Mouse (Mus musculus): ENCODE data around the gene Bicc1.

The Bicc1 gene

DNA sequence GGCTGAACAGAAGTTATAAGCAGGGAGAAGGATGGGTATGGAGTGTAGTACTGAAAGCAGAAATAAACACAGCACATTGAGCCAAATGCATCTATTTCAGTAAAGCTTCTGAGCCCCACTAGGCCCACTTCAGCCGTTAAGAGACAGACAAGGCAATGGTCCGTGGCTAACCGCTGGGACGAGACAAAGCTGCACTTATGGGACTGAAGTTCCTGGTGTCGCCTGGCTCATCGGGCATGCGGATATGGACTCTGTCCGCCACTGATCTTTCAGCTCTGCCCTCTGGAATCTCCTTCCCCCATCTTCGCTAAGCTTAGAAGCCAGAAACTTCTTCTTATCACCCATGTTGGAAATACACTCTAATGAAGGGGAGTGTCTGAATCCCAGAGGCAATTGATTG is 106.8 kb downstream of the Bicc1 start:
- no peak for DNase-seq (ENCODE audit: low spot score)

- DNase-seq (ENCODE audit: low spot score): no peak
Measured at GRCm38 (mm10) chr10:71052208-71052607, 107.3 kb downstream of the Bicc1 start.

GRCm38 (mm10) chr10:71050722-71051333 is 108.7 kb downstream of the Bicc1 start:
- DNase-seq (ENCODE audit: low spot score): no peak

GRCm38 (mm10) chr10:71049294-71049693 is 110.2 kb downstream of the Bicc1 start:
- no peak for DNase-seq (ENCODE audit: low spot score)

- DNase-seq (ENCODE audit: low spot score): no peak
Measured at GRCm38 (mm10) chr10:71044410-71044809, 115.1 kb downstream of the Bicc1 start.

DNA sequence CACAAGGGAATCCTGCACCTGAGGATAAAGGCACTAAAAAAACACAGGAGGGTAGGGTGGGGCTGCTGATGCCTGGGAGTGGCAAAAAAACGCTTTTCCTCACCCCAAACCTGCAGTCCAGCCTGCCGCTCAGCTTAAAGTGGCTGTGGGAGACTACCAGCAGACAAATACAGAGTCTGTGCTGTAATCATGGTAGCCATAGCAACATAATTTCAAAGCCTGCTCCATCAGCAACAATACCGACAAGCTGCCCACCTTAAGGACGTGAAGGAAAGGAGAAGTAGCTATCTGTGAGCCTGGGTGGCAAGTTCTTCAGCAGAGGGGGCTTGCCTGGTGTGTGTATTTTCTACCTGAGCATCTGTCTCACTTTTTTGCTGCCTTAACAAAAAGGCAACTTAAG is 117.6 kb downstream of the Bicc1 start:
- no peak for DNase-seq (ENCODE audit: low spot score)

- no peak for DNase-seq (ENCODE audit: low spot score)
Measured at GRCm38 (mm10) chr10:71036484-71036883, 123.0 kb downstream of the Bicc1 start.

DNA sequence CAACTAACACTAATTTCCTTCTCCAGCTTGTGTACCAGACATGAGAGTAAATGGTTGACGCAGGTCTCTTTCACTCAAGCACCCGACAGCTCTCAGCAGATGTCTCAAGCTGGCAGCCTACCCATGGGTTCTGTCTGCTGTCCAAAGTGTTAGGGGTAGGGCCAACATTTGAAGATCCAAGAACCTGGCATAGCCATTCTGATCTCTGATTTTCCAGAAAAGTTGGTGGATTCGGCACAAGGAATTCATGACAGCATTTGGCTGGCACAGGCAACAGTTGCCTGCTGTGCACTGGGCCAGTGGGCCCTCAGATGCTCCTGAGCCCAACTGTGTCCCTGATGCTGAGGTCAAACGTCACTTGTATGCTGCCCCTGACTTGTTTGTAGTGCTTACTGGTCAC is 130.5 kb downstream of the Bicc1 start:
- no peak for DNase-seq (ENCODE audit: low spot score)

DNA sequence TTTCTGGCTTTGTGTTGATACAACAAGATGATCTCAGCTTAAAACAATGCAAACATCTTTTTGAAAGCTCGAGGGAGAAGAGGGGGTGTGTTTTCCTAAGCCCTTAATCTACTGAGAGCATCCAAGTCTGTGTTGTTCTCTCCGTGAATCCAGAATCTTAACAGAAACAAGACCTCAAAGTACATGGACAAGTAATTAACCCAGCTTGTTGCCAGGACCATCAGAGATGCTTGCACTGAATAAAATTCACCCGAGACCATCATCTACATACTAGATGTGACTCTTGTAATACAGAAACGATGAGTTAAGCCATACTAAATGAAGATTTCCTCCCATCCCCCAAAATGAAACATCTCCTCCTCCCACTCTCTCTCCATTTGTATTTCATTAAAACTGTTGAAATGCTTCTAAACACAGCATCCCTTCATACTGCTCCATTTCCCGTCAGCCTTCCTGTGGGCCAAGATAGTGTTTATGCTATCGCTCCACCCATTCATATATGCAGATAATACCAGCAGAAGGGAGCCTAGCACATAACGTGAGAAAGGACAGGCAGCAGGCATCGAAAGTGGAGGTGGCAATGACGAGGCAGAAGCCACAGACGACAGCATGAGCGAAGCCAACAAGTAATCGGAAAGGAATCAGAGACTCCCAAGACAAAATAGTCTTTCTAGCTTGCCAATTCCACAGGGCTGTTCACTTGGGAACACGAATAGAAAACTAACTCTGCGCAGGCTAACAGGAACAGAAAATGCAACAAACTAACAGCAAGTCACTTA is 131.2 kb downstream of the Bicc1 start:
- DNase-seq (ENCODE audit: low spot score): no peak

- no peak for DNase-seq (ENCODE audit: low spot score)
Measured at GRCm38 (mm10) chr10:71025131-71025894, 134.2 kb downstream of the Bicc1 start.

DNA sequence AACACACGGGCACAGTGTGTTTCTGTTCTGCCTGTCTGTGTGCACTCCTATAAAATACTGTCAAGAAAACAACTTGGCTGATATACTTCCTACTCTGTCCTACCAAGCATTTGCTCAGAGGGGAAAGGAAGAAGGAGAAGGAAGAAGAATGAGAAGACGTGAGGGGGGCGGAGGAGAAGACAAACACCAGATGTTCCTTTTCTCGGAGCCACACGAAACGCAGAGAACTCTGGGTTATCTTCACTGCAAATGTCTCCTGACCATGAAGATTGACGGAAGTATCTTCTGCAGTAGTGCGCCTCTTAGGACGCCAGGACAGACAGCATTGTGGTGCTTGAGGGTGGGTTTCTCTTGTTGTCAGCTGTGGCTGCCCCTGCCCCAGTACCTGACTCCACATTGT is 134.8 kb downstream of the Bicc1 start:
- no peak for DNase-seq (ENCODE audit: low spot score)

DNA sequence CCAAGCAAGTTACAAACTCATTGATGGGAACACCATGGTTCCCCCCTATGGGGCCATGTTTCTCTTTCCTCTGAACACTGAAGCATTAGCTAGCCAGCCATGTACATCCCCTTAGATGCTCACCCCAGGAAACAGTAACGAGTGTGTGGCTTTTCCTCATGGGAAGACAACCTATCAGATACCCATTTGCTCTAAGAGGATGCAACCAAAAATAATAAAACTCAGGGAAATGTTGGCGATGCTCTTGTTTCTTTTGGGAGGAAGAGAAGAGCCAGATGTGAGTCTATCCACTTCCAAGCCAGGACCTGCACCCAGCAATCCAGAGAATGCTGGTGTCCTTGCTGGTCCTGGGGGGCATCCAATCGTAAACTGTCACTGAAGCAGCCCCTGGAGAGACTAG is 136.0 kb downstream of the Bicc1 start:
- DNase-seq (ENCODE audit: low spot score): no peak

DNA sequence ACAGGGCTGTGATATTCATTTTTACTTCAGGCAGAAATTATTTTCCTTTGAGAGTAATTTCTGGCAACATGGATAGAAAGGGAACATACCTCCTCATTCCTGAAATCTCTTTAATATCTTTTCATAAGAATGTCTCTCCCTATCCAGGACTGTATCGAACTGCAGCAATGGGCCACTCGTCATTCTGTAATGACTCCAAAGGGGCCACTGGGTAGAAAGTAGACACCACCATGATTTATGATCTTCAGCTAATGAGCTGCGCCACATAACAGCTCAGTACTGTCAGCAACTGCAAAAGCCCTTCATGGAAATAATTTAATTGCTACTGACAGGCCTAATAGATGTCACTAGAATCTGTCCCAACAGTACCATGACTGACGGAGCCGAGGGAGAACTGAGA is 139.0 kb downstream of the Bicc1 start:
- no peak for DNase-seq (ENCODE audit: low spot score)

DNA sequence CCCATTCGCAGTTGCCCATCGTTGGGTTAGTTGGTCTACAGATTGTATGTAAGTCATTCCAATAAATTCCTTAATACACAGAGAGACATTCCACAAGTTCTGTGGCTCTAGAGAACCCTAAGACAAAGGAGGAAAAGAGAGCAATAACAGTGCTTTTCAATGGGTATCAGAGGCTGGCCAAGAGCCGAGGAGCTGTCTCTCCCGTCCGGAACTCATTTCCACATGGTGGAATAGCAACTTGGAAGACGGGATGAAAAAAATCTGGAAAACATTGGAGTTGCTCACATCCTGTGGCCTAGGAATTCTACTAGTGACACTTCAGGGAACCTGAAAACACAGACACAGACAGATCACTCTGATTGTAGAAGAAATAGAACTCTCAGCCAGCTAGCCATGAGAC is 139.7 kb downstream of the Bicc1 start:
- no peak for DNase-seq (ENCODE audit: low spot score)

- DNase-seq (ENCODE audit: low spot score): no peak
Measured at GRCm38 (mm10) chr10:71009771-71010496, 149.6 kb downstream of the Bicc1 start.

- DNase-seq (ENCODE audit: low spot score): no peak
Measured at GRCm38 (mm10) chr10:71008721-71009120, 150.8 kb downstream of the Bicc1 start.

DNA sequence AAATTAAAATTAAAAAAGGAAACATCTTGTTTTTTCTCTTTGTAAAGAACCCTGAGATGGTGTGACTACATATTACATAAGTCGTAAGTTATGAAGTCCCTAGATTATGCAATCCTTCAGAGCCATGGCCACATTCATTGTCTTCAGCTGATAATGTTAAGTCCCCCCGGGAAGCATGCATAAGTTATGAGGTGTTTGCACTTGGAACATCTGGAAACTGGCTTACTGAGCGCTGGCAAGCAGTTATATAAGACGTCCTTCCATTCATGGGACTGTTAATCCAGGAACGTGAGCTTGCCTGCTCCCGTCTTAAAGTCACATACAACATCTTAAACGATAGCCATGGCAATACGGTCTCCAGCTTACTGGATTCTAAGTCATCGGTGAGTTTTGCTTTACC is 151.5 kb downstream of the Bicc1 start:
- DNase-seq (ENCODE audit: low spot score): no peak

GRCm38 (mm10) chr10:71007516-71007915 is 152.0 kb downstream of the Bicc1 start:
- no peak for DNase-seq (ENCODE audit: low spot score)

GRCm38 (mm10) chr10:71007001-71007400 is 152.5 kb downstream of the Bicc1 start:
- DNase-seq (ENCODE audit: low spot score): no peak

DNA sequence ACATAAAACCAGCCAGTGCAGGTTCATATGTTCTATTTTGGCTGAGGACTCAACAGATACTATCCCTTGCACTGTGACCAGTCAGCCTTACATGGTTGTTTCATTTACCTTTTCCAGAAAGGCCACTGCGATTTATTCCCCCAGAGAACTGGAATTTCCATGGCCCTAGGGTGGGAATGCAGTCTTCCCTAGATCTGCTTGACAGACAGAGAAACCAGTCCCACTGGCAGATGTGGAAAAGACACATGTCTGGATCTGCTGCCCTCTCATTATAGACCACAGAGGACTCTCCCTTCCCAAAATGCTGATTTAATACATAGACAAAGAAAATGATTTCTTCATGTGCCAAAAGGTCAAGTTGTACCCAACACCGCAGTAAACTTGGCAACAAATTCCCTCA is 156.6 kb downstream of the Bicc1 start:
- DNase-seq (ENCODE audit: low spot score): no peak

DNA sequence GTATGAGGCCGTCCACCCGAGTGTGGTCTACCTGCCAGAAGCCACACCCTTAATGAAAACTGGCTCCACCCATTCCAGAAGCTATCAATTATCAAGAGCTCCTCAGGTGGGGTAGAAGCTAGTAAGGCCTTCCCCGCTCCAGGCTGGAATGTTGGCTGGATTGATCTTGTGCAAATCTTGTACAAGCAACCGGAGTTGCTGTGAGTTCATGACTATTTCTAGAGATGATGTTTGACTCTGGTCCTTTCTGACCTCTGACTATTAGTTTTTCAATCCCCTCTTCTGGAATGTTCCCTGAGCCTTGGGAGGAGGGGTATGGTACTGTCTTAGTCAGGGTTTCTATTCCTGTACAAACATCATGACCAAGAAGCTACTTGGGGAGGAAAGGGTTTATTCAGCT is 157.3 kb downstream of the Bicc1 start:
- DNase-seq (ENCODE audit: low spot score): no peak

GRCm38 (mm10) chr10:70998136-70998535 is 161.4 kb downstream of the Bicc1 start:
- no peak for DNase-seq (ENCODE audit: low spot score)

All from MN1 (cell line).